Mouse (Mus musculus) E14TG2a.4 (cell line): ENCODE results near the gene Trib2.

ENCODE experiments used
- CTCF ChIP-seq: conservative IDR thresholded peaks from 2 replicates; pipeline ENCODE4 v1.5.1; 2014; ENCODE audit warnings: low read length
- NANOG ChIP-seq: IDR thresholded peaks from 2 replicates; pipeline ENCODE4 v1.6.1; 2014; ENCODE audit warnings: borderline replicate concordance, low read length, mixed read lengths
- POU5F1 ChIP-seq: IDR thresholded peaks from 2 replicates; pipeline ENCODE4 v1.6.1; 2014; ENCODE audit warnings: low read length, borderline replicate concordance

GRCm38 (mm10) chr12:15809657-15810056 is 7.1 kb downstream of the Trib2 start:
- TF ChIP-seq CTCF (no peak), POU5F1 (no peak), NANOG (no peak)
